Mouse (Mus musculus): ENCODE results near the gene Rybp. TPM values are rescaled to one million over a fixed set of nuclear protein-coding genes. Genes with fewer than 3 reads are reported as not detected.

Gene Rybp
- polyA plus RNA-seq, 1 experiment from 2014 or later = 7.5 TPM

DNA sequence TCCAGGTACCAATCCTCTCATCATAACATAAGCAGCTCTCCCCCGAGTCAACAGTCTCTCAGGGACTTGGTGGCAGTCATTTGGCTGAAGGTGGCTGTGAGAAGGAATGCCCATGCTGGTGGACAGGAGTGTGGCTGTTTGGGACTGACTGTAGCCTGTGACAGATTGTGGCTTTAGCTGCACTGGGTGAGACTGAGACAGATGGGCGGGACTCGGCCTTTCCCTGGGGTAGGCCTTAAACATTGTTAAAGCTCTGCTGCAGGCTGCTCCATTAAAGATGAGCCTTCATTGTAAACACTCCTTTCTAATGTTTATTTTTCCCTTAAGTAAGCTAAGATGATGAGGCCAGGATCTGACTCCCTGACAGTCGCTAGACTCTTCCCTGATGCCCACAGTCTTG lies 42.3 kb upstream of the Rybp start:
- WGBS = 66% methylated on average over 4 of the region's 4 CpGs
- Histone ChIP-seq H3K27ac (replicated peaks in 1 of 2; ENCODE audit: control insufficient read depth in 1 of 2, insufficient read depth in 1 of 2, low read depth in 2 of 2, low read length in 2 of 2) (no peak overlapping the region), H3K27me3 (ENCODE audit: control insufficient read depth, insufficient read depth, low read length) (no peaks in the 10 kb centered on the region), H3K4me3 (ENCODE audit: control insufficient read depth in 1 of 2, insufficient read depth in 1 of 2, low read depth in 1 of 2, low read length in 2 of 2) (no peak overlapping the region), H3K9ac (ENCODE audit: low read length) (no peak overlapping the region), H3K36me3 (ENCODE audit: control insufficient read depth, insufficient read depth, low read length) (no peaks in the 10 kb centered on the region), H3K4me2 (ENCODE audit: low read length) (no peak overlapping the region), H3K4me1 (ENCODE audit: control insufficient read depth in 2 of 2, insufficient read depth in 2 of 2, low read length in 2 of 2) (no peaks in the 10 kb centered on the region), H3K9me3 (ENCODE audit: control insufficient read depth, low read length) (no peaks in the 10 kb centered on the region)
- ATAC-seq (ENCODE audit: insufficient number of reproducible peaks, insufficient read depth, low FRiP score, low read depth) = no peak

DNA sequence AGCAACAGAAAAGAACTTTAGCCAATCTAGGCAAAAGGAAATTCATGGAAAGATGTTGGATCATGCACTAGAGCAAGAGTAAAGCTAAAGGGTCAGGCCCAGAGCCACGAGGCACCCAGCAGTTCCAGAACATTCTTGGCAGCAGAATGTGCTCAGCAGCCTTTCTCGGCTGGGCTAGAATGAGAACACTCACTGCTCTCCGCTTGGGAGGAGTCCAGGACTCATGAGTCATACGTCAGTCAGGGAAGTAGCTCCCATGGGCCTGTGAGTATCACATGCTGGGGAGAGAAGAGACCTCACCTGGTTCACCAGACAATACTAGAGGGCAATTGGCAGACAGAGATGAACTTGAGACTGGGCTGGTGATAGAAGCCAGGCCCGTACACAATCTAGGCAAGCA lies 39.8 kb upstream of the Rybp start:
- no peaks in the 10 kb centered on the region for H3K36me3 ChIP-seq (ENCODE audit: control insufficient read depth, insufficient read depth, low read length)
- H3K4me3 ChIP-seq (ENCODE audit: control insufficient read depth in 1 of 2, insufficient read depth in 1 of 2, low read depth in 1 of 2, low read length in 2 of 2) = no peak overlapping the region
- WGBS = 36% methylated on average over 5 of the region's 5 CpGs
- H3K9ac ChIP-seq (ENCODE audit: low read length) = no peak overlapping the region
- no peaks in the 10 kb centered on the region for H3K9me3 ChIP-seq (ENCODE audit: control insufficient read depth, low read length)
- H3K4me2 ChIP-seq (ENCODE audit: low read length) = no peak overlapping the region
- H3K27me3 ChIP-seq (ENCODE audit: control insufficient read depth, insufficient read depth, low read length) = peaks cover 5% of the 10 kb centered on the region; the same call in 1 of the 2 replicates
- H3K4me1 ChIP-seq (ENCODE audit: control insufficient read depth in 2 of 2, insufficient read depth in 2 of 2, low read length in 2 of 2) = no peaks in the 10 kb centered on the region
- ATAC-seq (ENCODE audit: insufficient number of reproducible peaks, insufficient read depth, low FRiP score, low read depth) = no peak
- no peak overlapping the region for H3K27ac ChIP-seq (replicated peaks in 1 of 2; ENCODE audit: control insufficient read depth in 1 of 2, insufficient read depth in 1 of 2, low read depth in 2 of 2, low read length in 2 of 2)

DNA sequence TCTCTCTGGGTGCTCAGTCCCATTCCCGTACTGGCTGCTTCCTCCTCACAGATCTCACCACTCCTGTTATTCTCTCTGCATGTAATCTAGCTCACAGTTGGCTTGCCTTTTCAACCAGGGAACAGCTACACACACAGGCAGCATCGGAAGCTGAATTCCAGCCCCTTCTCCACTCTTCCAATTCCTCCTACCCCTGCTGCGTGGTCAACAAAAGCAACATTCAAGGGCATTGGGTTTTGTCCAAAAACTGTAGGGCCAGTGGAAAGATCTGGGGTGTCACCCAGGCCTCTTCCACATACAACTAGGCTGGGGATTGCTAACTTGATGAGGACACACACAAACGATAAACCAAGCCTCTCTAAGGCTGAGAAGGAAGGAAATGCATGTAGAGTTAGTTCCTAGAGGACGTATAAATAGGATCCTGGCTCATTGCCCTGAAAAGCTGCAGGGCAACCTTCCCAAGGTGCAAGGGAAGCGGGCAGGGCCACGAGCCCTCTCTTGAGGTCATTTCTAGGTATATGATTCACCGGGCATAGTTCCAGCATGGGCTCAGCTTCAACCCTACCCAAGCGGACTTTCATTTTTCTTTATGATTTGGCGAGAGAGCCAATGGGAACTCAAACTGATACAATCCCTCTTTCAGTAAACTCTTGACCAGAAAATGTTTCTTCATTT lies 36.6 kb upstream of the Rybp start:
- Histone ChIP-seq H3K4me3 (ENCODE audit: control insufficient read depth in 1 of 2, insufficient read depth in 1 of 2, low read depth in 1 of 2, low read length in 2 of 2) (no peak overlapping the region), H3K27me3 (ENCODE audit: control insufficient read depth, insufficient read depth, low read length) (peaks cover 5% of the 10 kb centered on the region; the same call in 1 of the 2 replicates), H3K27ac (replicated peaks in 1 of 2; ENCODE audit: control insufficient read depth in 1 of 2, insufficient read depth in 1 of 2, low read depth in 2 of 2, low read length in 2 of 2) (no peak overlapping the region), H3K36me3 (ENCODE audit: control insufficient read depth, insufficient read depth, low read length) (no peaks in the 10 kb centered on the region), H3K4me1 (ENCODE audit: control insufficient read depth in 2 of 2, insufficient read depth in 2 of 2, low read length in 2 of 2) (no peaks in the 10 kb centered on the region), H3K4me2 (ENCODE audit: low read length) (no peak overlapping the region), H3K9ac (ENCODE audit: low read length) (no peak overlapping the region), H3K9me3 (ENCODE audit: control insufficient read depth, low read length) (no peaks in the 10 kb centered on the region)
- ATAC-seq (ENCODE audit: insufficient number of reproducible peaks, insufficient read depth, low FRiP score, low read depth) = no peak
- WGBS = 55% methylated on average over 10 of the region's 10 CpGs

DNA sequence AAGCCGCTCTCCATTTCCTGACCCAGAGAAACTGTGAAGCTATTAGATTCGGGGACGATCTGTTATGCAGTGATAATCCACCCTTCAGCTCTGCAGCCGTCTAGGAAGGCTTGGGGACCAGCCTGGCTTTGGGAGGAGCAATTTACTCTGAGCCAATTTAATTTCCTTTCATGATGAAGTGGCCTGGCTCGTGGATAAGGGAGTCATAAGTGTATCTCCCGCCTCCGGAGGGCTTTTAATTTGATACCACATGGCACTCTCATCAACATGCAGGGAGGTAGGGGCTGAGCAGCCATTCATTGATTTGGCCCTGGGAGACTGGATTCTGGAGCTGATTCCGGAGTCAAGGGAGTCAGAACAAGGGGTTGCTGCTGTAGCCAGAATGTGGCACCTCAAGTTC lies 35.3 kb upstream of the Rybp start:
- H3K4me3 ChIP-seq (ENCODE audit: control insufficient read depth in 1 of 2, insufficient read depth in 1 of 2, low read depth in 1 of 2, low read length in 2 of 2) = no peak overlapping the region
- H3K9me3 ChIP-seq (ENCODE audit: control insufficient read depth, low read length) = no peaks in the 10 kb centered on the region
- ATAC-seq (ENCODE audit: insufficient number of reproducible peaks, insufficient read depth, low FRiP score, low read depth) = no peak
- no peak overlapping the region for H3K4me2 ChIP-seq (ENCODE audit: low read length)
- H3K9ac ChIP-seq (ENCODE audit: low read length) = no peak overlapping the region
- H3K27ac ChIP-seq (replicated peaks in 1 of 2; ENCODE audit: control insufficient read depth in 1 of 2, insufficient read depth in 1 of 2, low read depth in 2 of 2, low read length in 2 of 2) = no peak overlapping the region
- H3K27me3 ChIP-seq (ENCODE audit: control insufficient read depth, insufficient read depth, low read length) = peaks cover 5% of the 10 kb centered on the region; the same call in 1 of the 2 replicates
- 36% methylated on average over 8 of the region's 8 CpGs for WGBS
- H3K4me1 ChIP-seq (ENCODE audit: control insufficient read depth in 2 of 2, insufficient read depth in 2 of 2, low read length in 2 of 2) = no peaks in the 10 kb centered on the region
- H3K36me3 ChIP-seq (ENCODE audit: control insufficient read depth, insufficient read depth, low read length) = no peaks in the 10 kb centered on the region

DNA sequence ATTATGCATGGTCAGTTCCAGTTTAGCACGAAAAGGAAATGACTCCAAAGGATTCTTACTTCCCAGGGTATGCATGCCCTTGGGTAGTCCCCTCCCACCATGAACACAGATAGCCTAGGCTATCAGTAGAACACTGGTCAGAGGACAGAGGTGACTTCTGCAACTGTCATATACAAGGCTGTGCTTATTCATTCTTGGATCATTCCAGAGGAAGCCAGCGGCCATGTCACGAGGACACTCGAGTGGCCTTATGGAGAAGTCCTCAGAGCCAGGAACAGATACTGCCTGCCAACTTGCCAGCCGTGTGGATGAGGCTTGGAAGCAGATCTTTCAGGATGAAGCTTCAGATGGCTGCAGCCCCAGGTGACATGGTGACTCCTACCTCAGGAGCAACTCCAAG lies 34.9 kb upstream of the Rybp start:
- H3K36me3 ChIP-seq (ENCODE audit: control insufficient read depth, insufficient read depth, low read length) = no peaks in the 10 kb centered on the region
- H3K4me2 ChIP-seq (ENCODE audit: low read length) = no peak overlapping the region
- H3K27me3 ChIP-seq (ENCODE audit: control insufficient read depth, insufficient read depth, low read length) = peaks cover 5% of the 10 kb centered on the region; the same call in 1 of the 2 replicates
- no peak overlapping the region for H3K4me3 ChIP-seq (ENCODE audit: control insufficient read depth in 1 of 2, insufficient read depth in 1 of 2, low read depth in 1 of 2, low read length in 2 of 2)
- 57% methylated on average over 5 of the region's 5 CpGs for WGBS
- H3K27ac ChIP-seq (replicated peaks in 1 of 2; ENCODE audit: control insufficient read depth in 1 of 2, insufficient read depth in 1 of 2, low read depth in 2 of 2, low read length in 2 of 2) = no peak overlapping the region
- ATAC-seq (ENCODE audit: insufficient number of reproducible peaks, insufficient read depth, low FRiP score, low read depth) = no peak
- H3K9ac ChIP-seq (ENCODE audit: low read length) = no peak overlapping the region
- H3K9me3 ChIP-seq (ENCODE audit: control insufficient read depth, low read length) = no peaks in the 10 kb centered on the region
- H3K4me1 ChIP-seq (ENCODE audit: control insufficient read depth in 2 of 2, insufficient read depth in 2 of 2, low read length in 2 of 2) = no peaks in the 10 kb centered on the region

DNA sequence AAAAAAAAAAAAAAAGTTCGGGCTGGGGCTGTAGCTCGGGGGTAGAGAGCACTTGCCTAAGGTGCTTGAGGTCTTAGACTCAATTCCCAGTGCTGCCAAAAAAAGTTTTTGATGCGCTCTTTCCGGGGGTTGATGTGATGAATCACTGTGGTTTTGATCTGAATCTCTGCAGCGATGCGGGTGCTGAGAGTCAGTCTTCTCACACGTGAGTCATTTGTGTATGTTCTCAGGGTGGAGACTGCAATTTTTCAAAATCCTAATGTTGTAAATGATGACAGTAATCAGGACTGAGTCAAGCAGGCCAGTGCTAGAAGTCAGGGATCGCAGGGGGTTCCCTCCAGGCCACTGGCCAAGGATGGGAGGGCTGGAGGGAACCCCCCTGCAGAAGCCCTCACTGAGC lies 26.9 kb upstream of the Rybp start:
- Histone ChIP-seq H3K4me3 (ENCODE audit: control insufficient read depth in 1 of 2, insufficient read depth in 1 of 2, low read depth in 1 of 2, low read length in 2 of 2) (no peak overlapping the region), H3K9ac (ENCODE audit: low read length) (no peak overlapping the region), H3K9me3 (ENCODE audit: control insufficient read depth, low read length) (no peaks in the 10 kb centered on the region), H3K27ac (replicated peaks in 1 of 2; ENCODE audit: control insufficient read depth in 1 of 2, insufficient read depth in 1 of 2, low read depth in 2 of 2, low read length in 2 of 2) (no peak overlapping the region), H3K27me3 (ENCODE audit: control insufficient read depth, insufficient read depth, low read length) (0 out of 2 replicates have a peak, but pooled peaks cover 4% of the 10 kb centered on the region), H3K36me3 (ENCODE audit: control insufficient read depth, insufficient read depth, low read length) (no peaks in the 10 kb centered on the region), H3K4me1 (ENCODE audit: control insufficient read depth in 2 of 2, insufficient read depth in 2 of 2, low read length in 2 of 2) (no peaks in the 10 kb centered on the region), H3K4me2 (ENCODE audit: low read length) (no peak overlapping the region)
- WGBS = 64% methylated on average over 8 of the region's 8 CpGs
- no peak for ATAC-seq (ENCODE audit: insufficient number of reproducible peaks, insufficient read depth, low FRiP score, low read depth)

DNA sequence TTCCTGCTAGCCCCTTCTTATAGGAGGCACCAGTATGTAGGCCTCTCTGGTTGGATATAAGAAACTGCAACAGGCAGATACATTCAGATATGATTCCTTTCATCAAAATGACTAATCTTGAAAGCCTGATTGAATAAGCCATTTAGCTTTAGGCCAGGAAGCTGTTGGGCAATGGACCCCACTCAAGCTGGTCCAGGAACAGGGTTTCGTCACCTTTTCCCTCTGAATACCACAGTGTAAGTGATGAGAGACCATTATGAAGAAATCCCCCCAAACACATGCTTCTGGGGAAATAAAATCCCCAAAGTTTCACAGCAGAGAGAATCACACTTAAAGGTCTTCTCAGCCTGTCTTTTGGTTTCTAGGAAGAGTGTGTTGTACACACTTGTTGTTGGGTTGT lies 23.9 kb upstream of the Rybp start:
- 88% methylated on average over 1 of the region's 1 CpGs for WGBS
- ATAC-seq (ENCODE audit: insufficient number of reproducible peaks, insufficient read depth, low FRiP score, low read depth) = no peak

DNA sequence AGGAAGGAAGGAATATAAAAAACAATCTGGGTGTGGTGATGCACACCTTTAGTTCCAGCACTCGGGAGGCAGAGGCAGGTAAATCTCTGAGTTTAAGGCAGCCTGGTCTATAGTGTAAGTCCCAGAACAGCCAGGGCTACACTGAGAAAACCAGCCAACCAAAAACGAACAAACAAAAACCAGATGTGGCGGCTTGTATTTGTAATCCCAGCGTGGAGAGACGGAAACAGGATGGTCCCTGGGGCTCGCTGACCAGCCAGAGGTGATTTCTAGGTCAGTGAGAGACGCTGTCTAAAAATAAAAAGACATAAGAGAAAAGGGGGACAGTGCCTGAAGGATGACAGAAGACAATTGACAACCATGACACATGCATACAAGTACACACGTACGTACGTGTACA lies 17.5 kb upstream of the Rybp start:
- no peak for ATAC-seq (ENCODE audit: insufficient number of reproducible peaks, insufficient read depth, low FRiP score, low read depth)
- no peak overlapping the region for H3K27ac ChIP-seq (replicated peaks in 1 of 2; ENCODE audit: control insufficient read depth in 1 of 2, insufficient read depth in 1 of 2, low read depth in 2 of 2, low read length in 2 of 2)
- no peaks in the 10 kb centered on the region; a peak in 1 of 4 replicates for H3K4me1 ChIP-seq (ENCODE audit: control insufficient read depth in 2 of 2, insufficient read depth in 2 of 2, low read length in 2 of 2)
- no peaks in the 10 kb centered on the region for H3K9me3 ChIP-seq (ENCODE audit: control insufficient read depth, low read length)
- no peaks in the 10 kb centered on the region for H3K27me3 ChIP-seq (ENCODE audit: control insufficient read depth, insufficient read depth, low read length)
- no peak overlapping the region for H3K4me3 ChIP-seq (ENCODE audit: control insufficient read depth in 1 of 2, insufficient read depth in 1 of 2, low read depth in 1 of 2, low read length in 2 of 2)
- 48% methylated on average over 10 of the region's 10 CpGs for WGBS
- no peak overlapping the region for H3K4me2 ChIP-seq (ENCODE audit: low read length)
- H3K9ac ChIP-seq (ENCODE audit: low read length) = no peak overlapping the region
- H3K36me3 ChIP-seq (ENCODE audit: control insufficient read depth, insufficient read depth, low read length) = no peaks in the 10 kb centered on the region

More for the DNA sequence above, 23.9 kb upstream of the Rybp start:
- Histone ChIP-seq H3K4me1 (ENCODE audit: control insufficient read depth in 2 of 2, insufficient read depth in 2 of 2, low read length in 2 of 2) (no peaks in the 10 kb centered on the region), H3K27me3 (ENCODE audit: control insufficient read depth, insufficient read depth, low read length) (0 out of 2 replicates have a peak, but pooled peaks cover 4% of the 10 kb centered on the region), H3K9ac (ENCODE audit: low read length) (no peak overlapping the region), H3K4me3 (ENCODE audit: control insufficient read depth in 1 of 2, insufficient read depth in 1 of 2, low read depth in 1 of 2, low read length in 2 of 2) (no peak overlapping the region), H3K36me3 (ENCODE audit: control insufficient read depth, insufficient read depth, low read length) (no peaks in the 10 kb centered on the region), H3K27ac (replicated peaks in 1 of 2; ENCODE audit: control insufficient read depth in 1 of 2, insufficient read depth in 1 of 2, low read depth in 2 of 2, low read length in 2 of 2) (no peak overlapping the region), H3K4me2 (ENCODE audit: low read length) (no peak overlapping the region), H3K9me3 (ENCODE audit: control insufficient read depth, low read length) (no peaks in the 10 kb centered on the region)
